Mouse (Mus musculus): ENCODE results near the gene Sh3gl2. TPM values are rescaled to one million over a fixed set of nuclear protein-coding genes. Genes with fewer than 3 reads are reported as not detected.

Gene Sh3gl2
- total RNA-seq, 2 experiments from 2014 or later, result not detected

- ATAC-seq (ENCODE audit: poor library complexity, severe bottlenecking), result peak; percentile 70; the same call in 1 of the 2 replicates
Observed at GRCm38 (mm10) chr4:85404424-85405194, 199.7 kb downstream of the Sh3gl2 start.

- ATAC-seq (ENCODE audit: poor library complexity, severe bottlenecking), result no peak
Observed at GRCm38 (mm10) chr4:85405276-85405675, 200.3 kb downstream of the Sh3gl2 start.

GRCm38 (mm10) chr4:85416466-85416865, 211.5 kb downstream of the Sh3gl2 start:
- no peak for ATAC-seq (ENCODE audit: poor library complexity, severe bottlenecking)

- ATAC-seq (ENCODE audit: poor library complexity, severe bottlenecking), result no peak
Observed at GRCm38 (mm10) chr4:85420429-85420828, 215.5 kb downstream of the Sh3gl2 start.

GRCm38 (mm10) chr4:85426211-85426610, 221.3 kb downstream of the Sh3gl2 start:
- no peak for ATAC-seq (ENCODE audit: poor library complexity, severe bottlenecking)

GRCm38 (mm10) chr4:85432786-85433185, 227.9 kb downstream of the Sh3gl2 start:
- ATAC-seq (ENCODE audit: poor library complexity, severe bottlenecking), result no peak

GRCm38 (mm10) chr4:85434734-85435133, 229.8 kb downstream of the Sh3gl2 start:
- no peak for ATAC-seq (ENCODE audit: poor library complexity, severe bottlenecking)

- ATAC-seq (ENCODE audit: poor library complexity, severe bottlenecking), result no peak
Observed at GRCm38 (mm10) chr4:85438813-85439212, 233.9 kb downstream of the Sh3gl2 start.

GRCm38 (mm10) chr4:85483586-85483985, 278.7 kb downstream of the Sh3gl2 start:
- ATAC-seq (ENCODE audit: poor library complexity, severe bottlenecking), result no peak

GRCm38 (mm10) chr4:85486316-85486946, 281.5 kb downstream of the Sh3gl2 start:
- no peak for ATAC-seq (ENCODE audit: poor library complexity, severe bottlenecking)

GRCm38 (mm10) chr4:85505718-85506117, 300.8 kb downstream of the Sh3gl2 start:
- ATAC-seq (ENCODE audit: poor library complexity, severe bottlenecking), result no peak

GRCm38 (mm10) chr4:85506976-85507375, 302.1 kb downstream of the Sh3gl2 start:
- ATAC-seq (ENCODE audit: poor library complexity, severe bottlenecking), result no peak

GRCm38 (mm10) chr4:85507491-85507890, 302.6 kb downstream of the Sh3gl2 start:
- no peak for ATAC-seq (ENCODE audit: poor library complexity, severe bottlenecking)

- no peak for ATAC-seq (ENCODE audit: poor library complexity, severe bottlenecking)
Observed at GRCm38 (mm10) chr4:85513288-85513687, 308.4 kb downstream of the Sh3gl2 start.

- no peak for ATAC-seq (ENCODE audit: poor library complexity, severe bottlenecking)
Observed at GRCm38 (mm10) chr4:85513792-85514191, 308.9 kb downstream of the Sh3gl2 start, which contains the start of gene Adamtsl1. Gene Adamtsl1 (plus strand): TSS chr4:85514172.

- ATAC-seq (ENCODE audit: poor library complexity, severe bottlenecking), result no peak
Observed at GRCm38 (mm10) chr4:85514205-85514681, 309.3 kb downstream of the Sh3gl2 start.

- ATAC-seq (ENCODE audit: poor library complexity, severe bottlenecking), result no peak
Observed at GRCm38 (mm10) chr4:85526966-85527566, 322.1 kb downstream of the Sh3gl2 start.

- peak; percentile 40; the same call in 1 of the 2 replicates for ATAC-seq (ENCODE audit: poor library complexity, severe bottlenecking)
Observed at GRCm38 (mm10) chr4:85529852-85530251, 324.9 kb downstream of the Sh3gl2 start.

GRCm38 (mm10) chr4:85539677-85540076, 334.8 kb downstream of the Sh3gl2 start:
- ATAC-seq (ENCODE audit: poor library complexity, severe bottlenecking), result no peak

GRCm38 (mm10) chr4:85543221-85543620, 338.3 kb downstream of the Sh3gl2 start:
- ATAC-seq (ENCODE audit: poor library complexity, severe bottlenecking), result no peak

GRCm38 (mm10) chr4:85554696-85555095, 349.8 kb downstream of the Sh3gl2 start:
- no peak for ATAC-seq (ENCODE audit: poor library complexity, severe bottlenecking)

- ATAC-seq (ENCODE audit: poor library complexity, severe bottlenecking), result no peak
Observed at GRCm38 (mm10) chr4:85559753-85560152, 354.8 kb downstream of the Sh3gl2 start.

Measured in megakaryocyte, adult 5-6 weeks (primary cell).